Mouse (Mus musculus): ENCODE data around the gene Cacng7.
A peak's percentile ranks its signal among the peaks of the same experiment; 100 is the strongest.

Gene Cacng7

DNA sequence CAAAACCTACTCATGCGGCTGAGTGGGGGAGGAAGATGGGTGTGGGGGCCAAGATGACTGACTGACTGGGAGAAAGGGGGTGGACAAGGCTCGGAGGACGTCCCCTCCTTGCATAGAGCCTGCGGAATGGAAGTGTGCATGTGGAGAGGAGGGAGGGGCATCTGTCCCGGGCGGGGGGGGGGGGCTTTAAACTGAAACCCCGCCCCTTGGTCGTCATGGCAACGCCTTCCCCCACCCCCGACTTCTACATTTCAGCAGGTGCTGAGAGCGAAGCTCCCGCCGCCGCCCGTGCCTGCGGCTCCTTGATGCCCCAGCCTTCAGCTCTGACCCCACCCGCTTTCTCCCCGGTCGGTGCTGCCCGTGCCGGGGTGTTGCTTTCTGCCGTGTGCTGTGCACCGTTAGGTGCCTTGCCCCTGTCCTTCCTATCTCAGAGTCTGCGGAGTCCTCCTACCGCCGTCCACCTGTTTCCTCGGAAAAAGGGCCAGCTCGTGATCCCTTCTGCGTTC is 29.4 kb upstream of the Cacng7 start:
- DNase-seq: peak; percentile 51

DNA sequence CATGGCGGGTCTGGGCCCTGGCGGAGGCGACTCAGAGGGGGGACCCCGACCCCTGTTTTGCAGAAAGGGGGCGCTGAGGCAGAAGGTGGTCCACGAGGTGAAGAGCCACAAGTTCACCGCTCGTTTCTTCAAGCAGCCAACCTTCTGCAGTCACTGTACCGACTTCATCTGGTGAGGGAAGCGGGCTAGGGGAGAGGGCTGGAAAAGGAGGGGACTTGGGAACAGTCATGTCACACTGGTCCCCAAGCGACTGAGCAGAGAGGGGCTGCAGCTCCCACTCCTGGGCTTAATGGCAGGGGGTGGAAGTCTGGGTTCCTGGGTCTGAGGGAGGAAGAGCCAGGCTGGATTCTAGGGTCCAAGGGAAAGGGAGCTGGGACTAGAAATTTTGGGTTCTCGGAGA is 29.0 kb upstream of the Cacng7 start:
- no peak for DNase-seq

DNA sequence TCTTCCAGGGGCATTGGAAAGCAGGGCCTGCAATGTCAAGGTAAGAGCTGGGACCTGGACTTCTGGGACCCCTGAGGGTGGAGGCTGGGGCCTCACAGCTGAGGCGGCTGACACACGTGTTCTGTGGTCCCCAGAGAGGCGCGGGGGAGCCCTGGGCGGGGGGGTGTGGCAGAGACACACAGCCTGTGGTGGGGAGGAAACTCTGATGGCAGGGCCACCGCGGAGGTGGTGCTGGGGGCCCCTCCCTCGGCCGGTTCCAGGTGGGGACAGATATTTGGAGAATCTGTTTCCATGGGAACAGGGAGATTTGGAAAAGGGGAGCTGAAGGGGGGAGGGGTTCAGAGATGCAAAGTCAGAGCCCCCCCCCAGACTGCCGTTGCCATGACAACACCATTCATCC is 28.5 kb upstream of the Cacng7 start:
- peak; percentile 36 for DNase-seq

DNA sequence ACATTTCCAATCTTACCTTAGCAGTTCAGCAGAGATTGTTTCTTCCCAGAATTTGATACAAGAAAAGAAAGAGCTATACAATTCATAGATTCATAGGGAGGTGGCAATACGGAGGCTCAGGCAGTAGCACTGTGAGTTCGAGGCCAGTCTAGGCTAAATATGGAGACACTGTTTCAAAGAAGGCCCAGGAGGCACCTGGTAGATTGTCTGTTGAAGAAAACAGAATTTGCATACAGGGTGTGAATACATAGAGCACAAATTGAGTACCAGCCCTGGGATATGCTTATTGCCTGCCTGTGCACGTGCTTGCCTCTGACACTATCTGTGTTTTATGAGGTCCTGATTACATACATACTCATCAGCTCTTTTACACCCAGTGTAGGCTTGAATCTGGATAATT is 26.4 kb upstream of the Cacng7 start:
- no peak for DNase-seq

DNA sequence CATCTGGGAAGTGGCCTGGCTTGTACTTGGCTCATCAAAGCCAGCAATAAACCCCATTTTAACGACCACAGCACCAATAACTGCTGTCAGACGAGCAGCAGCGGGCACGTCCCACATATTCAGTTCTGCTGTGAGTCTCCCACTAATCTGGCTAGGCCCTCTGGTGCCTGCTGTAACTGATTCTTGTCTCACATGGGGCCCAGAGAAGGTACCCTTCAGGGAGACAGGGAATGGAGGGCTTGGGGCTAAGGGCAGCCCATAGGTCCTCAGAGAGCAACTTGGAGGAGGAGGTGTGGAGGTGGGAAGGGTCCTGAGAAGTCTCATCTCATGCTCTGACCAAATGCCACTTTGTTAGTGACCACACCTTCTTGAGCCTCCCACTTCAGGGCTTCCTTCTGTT is 24.1 kb upstream of the Cacng7 start:
- DNase-seq: no peak

DNA sequence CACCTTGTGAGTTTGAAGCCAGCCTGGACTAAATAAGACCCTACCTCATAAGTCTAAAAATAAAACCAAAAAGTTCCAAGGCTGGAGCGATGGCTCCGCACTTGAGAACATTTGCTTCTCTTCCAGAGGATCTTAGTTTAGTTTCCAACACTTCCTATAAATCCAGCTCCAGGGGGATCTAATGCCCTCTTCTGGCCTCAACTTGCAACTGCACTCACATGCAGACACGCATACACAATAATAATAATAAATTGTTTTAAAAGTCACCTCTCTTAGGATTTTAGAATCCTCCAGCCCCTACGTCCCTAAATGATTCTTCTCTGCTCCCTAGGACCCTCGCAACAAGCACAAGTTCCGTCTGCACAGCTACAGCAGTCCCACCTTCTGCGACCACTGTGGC is 22.5 kb upstream of the Cacng7 start:
- no peak for DNase-seq

DNA sequence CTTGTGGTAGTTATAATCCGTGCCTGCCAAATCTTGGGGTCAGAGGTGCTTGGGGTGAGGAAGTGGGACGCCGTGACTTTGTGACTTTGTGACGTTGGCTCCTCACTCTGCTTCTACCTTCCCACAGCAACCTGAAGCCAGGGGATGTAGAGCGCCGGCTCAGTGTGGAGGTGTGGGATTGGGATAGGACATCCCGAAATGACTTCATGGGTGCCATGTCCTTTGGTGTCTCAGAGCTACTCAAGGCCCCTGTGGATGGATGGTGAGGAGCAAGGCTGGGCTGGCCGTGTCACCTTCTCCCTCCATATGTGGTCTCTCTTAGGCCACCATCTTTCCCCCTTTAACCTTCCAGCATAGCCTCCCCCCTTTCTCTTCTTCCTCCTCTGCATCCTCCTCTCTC is 19.2 kb upstream of the Cacng7 start:
- no peak for DNase-seq

DNA sequence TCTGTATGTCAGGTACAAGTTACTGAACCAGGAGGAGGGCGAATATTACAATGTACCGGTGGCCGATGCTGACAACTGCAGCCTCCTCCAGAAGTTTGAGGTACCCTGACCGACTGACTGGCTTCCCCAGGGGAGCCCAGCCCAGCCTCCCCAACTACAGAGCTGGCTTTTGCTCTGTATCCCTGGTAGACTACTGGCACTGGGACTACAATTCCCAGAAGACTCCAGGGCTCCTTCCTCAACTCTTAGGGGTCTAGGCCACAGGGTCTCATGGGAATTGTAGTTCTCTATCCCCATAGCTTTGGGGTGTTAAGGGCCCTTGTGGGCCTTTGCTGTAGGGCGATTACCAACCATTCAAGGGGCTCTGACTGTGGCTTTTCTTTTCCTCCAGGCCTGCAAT is 18.6 kb upstream of the Cacng7 start:
- DNase-seq: no peak

DNA sequence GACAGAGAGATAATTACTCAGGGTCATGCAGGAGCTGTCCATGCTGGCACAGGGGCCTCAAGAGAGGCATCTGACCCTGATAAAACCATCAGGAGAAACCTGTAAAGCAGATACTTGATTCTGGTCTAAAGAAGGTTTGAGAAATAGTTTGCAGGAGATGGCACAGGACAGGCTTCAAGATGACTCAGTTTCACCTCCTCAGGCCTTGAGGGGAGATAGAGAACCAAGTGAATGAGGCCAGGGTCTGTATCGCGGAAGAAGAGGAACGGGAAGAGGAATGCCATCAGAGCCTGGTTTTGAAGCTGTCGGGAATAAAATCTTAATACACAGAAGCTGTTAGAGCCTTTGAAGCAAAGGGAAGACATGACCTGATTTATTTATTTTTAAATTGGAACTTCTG is 15.1 kb upstream of the Cacng7 start:
- no peak for DNase-seq

DNA sequence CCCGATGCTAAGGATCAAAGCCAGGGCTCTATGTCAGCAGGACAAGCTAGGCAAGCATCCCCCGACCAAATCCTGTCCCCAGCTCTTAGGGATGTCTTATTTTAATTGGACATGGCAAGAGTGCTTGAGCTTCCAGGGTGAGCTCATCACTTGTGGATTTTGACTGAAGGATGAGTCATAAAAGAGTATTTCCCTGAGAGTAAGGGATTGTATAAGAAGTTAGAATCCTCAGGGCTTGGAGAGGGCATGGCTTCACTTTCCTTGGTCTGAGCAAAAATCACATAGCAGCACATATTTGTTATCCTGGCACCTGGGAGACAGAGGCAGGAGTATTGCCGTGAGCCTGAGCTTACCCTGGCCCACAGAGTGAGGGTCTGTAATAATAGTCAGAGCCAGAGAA is 11.9 kb upstream of the Cacng7 start:
- DNase-seq: no peak

DNA sequence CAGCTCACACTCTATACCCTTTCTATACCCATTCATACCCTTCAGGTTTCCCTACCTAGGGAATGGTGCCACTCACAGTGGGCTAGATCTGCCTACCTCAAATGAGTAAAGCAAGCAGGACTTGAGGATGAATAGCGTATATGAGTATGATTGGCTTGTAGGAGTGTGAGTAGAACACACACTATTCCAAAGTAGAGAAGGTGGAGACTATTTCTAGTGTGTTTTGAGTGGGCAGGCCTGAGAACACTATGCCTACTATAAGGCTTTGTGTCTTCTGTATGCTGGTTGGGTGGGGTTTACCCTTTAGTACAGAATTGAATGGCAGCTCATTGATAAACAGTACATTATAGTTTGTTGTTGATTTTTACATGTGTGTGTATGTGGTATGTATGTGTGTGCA is 8.9 kb upstream of the Cacng7 start:
- DNase-seq: no peak

DNA sequence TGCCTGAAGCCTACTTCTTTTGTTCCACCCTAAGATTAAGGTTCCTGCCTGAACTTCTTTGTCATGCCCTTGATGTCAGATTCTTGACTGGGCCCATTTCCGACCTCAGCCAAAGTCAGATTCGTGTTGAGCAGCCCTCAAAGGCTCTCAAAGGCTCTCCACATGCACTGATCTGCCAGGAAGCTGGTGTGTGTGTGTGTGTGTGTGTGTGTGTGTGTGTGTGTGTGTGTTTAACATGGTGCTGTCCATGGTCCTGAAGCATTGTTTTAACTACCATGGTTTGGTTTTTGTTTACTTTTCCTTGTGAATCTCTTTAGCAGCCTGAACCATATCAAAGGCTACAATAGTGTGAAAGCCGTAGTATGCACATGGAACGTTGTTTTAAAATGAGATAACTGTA is 4.8 kb upstream of the Cacng7 start:
- no peak for DNase-seq

DNA sequence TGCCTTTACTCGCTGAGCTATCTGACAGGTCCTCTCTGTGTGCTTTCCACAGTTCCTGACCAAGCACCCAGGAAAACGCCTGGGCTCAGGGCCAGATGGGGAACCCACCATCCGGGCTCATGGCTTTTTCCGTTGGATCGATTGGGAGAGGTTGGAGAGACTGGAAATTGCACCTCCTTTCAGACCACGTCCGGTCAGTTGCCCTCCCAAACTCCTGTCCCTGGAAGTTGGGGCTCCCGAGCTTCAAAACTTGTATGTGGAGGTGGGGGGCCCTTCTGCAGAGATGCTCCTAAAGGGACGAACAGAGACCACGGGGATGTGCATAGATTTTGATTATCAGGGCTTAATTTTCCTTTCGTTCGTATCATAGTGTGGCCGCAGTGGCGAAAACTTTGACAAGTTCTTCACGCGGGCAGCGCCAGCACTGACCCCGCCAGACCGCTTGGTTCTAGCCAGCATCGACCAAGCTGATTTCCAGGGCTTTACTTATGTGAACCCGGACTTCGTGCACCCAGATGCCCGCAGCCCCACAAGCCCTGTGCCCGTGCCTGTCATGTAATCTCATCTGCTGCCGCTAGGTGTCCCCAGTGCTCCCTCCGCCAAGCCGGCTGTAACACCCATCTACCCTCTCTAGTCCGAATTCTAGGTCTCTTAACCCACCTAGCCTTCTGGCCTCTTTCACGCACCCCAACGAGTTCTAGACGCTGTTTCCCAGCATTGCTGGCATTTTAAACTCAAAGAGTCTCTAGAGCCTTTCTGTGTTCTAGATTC is 2.8 kb upstream of the Cacng7 start:
- peak; percentile 81 for DNase-seq

DNA sequence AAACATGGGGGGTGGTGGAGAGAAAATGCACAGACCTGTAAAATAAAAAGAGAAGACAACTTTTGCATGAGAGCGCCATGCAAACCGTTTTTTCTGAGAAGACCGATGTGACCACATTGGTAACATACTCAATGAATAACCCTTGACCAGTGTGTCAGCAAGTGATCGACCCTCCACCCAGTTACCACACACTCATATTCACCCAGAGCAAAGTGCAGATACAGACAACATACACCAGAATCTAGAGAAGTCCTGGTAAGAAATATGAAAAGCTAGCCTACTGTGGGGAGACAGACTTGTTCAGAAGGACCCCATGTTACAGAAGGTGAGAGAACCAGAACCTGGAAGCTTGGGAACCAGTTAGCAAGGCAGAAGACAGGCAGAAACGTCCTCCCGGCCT is 1.6 kb upstream of the Cacng7 start:
- DNase-seq: no peak

DNA sequence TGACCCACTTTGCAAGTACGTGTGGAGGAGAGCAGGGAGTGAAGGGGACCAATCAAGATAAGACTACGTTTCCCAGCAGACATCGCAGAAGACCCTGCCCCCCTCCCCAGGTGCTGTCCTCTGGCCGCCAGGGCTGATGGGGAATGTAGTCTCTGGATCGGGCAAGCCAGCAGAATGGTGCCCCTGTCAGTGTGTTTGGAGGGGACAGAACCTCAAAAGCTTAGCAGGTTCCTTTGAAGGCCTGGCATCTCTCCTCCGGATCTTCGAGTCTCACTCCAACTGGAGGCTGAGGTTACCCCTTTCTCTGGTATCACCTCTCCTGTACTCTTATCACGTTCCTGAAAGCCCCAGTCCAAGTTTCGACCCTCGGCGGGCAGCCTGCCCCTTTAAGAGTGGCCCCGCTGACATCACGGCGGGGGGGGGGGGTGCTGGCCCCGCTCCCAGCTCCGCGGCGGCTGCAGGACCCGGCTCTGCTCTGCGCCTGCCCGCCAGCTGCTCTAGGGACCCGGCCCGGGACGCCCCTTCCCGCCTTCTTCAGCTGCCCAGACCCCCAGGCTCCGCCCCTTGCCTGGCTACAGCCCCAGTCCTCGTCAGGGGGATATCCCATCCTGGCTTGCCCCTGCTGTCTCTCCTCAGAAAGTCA is 1.1 kb upstream of the Cacng7 start:
- peak; percentile 79 for DNase-seq

DNA sequence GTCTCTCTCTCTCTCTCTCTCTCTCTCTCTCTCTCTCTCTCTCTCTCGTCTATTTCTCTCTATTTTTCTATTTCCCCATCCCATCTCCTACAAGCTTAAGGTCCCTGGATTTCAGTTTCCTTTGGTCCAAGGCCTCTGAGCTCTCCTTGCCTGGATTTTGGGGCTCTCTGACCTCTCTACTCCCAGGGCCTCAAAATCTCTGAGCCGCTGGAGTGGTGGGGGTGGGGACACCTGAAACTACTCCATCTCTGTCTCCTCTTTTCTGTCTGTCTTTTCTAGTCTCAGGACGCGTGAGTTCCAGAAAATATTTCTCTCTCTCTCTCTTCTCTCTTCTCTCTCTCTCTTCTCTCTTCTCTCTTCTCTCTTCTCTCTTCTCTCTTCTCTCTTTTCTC is 535 bp upstream of the Cacng7 start:
- no peak for DNase-seq

DNA sequence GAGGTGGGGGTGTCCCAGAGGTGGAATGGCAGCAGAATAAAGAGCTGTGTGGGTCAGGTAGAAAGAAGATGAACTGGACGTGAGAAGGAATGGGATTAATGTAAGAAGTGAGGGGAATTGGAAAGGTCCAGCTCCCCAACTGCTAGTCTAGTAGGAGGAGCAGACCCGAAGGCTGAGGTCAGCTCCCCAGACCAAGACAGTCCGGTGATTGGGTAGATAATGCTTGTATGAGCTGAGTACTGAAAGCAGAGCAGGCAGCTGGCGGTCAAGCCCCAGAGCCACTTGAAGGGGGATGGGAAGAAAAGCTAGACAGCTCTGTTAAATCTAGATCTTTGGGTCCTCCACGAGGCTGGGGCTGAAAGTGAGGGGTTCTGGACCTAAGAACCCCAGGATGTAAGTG is 787 bp downstream of the Cacng7 start:
- peak; percentile 32 for DNase-seq

DNA sequence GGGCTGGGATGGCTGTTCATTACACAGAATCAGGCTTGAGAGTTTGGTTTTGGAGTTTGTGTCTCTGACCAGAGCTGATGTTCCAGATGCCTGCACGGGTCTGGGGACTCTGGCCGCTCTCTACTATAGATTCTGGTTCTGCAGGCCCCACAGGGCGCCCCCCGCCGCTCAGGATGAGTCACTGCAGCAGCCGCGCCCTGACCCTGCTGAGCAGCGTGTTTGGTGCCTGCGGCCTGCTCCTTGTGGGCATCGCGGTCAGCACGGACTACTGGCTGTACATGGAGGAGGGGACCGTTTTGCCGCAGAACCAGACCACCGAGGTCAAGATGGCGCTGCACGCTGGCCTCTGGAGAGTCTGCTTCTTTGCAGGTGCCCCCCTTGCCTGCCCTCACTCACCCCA is 3.7 kb downstream of the Cacng7 start:
- DNase-seq: peak; percentile 17

DNA sequence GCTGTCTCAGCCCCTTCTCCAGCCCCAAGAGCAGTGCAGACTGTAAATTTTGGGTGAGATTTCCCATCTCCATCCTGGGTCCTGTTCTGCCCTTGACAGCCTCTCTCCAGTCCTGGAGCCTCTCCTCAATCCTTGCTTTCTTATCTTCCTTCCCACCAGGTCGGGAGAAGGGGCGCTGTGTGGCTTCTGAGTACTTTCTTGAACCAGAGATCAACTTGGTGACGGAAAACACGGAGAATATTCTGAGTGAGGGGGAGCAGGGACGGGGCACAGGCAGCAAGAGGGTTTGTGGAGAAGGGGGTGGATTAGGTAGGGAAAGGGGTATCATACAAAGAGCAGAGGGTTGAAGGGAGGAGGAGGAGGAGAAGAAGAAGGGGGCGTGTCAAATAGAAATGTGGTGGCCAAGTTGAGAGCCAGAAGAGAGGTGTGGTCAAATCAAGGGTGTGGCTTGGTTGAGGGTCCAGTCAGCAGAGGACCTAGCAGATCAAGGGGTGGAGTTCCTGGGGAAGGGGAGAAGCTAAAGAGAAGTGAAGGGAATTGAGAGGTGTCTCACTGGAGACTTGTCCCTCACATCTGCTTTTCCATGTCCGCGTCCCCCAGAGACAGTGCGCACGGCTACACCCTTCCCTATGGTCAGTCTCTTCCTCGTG is 5.7 kb downstream of the Cacng7 start:
- no peak for DNase-seq

DNA sequence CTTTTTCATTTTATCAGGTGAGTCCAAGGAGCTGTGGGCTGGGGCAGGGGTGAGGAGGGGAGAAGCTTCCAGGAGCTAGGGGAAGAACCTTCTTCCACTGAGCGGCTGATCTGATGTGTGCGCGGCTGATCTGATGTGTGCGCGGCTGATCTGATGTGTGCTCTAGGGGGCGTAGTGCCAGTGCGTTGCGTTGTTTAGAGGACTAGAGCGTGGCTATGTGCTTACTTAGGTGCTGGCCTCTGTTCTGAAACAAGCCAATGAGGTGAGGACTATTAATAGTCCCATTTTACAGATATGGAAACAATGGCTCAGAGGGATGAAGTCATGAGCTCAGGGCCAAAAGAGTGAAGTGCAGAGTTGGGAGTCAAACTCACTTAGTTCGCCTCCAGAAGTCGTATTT is 6.3 kb downstream of the Cacng7 start:
- no peak for DNase-seq

DNA sequence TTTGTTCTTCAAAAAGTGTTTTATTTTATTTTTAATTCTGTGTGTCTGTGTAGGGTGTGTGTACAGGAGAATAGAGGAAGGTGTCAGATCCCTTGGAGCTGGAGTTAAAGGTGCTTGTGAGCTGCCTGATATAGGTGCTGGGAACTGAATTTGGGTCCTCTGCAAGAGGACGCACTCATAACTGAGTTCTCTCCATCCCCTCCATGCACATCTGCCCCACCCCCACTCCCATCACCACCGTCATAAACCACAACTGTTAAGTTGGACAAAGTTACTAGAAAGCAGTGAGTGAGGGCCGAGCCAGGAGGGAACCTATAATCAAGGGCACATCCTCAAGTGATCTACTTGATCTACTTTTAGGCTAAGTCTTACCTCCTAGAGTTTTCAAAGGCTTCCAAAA is 11.1 kb downstream of the Cacng7 start:
- DNase-seq: no peak

DNA sequence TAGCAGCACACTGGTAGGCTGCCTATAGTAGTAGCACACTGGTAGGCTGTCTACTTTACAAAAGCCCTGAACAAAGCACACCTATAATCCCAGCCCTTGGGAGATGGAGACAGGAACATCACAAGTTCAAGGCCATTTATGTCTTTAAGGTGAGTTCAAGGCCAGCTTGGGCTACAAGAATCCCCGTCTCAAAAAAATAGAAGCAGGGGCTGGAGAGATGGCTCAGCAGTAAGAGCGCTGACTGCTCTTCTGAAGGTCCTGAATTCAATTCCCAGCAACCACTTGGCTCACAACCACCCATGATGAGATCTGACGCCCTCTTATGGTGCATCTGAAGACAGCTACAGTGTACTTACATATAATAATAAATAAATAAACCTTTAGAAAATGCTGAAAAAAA is 12.5 kb downstream of the Cacng7 start:
- no peak for DNase-seq

DNA sequence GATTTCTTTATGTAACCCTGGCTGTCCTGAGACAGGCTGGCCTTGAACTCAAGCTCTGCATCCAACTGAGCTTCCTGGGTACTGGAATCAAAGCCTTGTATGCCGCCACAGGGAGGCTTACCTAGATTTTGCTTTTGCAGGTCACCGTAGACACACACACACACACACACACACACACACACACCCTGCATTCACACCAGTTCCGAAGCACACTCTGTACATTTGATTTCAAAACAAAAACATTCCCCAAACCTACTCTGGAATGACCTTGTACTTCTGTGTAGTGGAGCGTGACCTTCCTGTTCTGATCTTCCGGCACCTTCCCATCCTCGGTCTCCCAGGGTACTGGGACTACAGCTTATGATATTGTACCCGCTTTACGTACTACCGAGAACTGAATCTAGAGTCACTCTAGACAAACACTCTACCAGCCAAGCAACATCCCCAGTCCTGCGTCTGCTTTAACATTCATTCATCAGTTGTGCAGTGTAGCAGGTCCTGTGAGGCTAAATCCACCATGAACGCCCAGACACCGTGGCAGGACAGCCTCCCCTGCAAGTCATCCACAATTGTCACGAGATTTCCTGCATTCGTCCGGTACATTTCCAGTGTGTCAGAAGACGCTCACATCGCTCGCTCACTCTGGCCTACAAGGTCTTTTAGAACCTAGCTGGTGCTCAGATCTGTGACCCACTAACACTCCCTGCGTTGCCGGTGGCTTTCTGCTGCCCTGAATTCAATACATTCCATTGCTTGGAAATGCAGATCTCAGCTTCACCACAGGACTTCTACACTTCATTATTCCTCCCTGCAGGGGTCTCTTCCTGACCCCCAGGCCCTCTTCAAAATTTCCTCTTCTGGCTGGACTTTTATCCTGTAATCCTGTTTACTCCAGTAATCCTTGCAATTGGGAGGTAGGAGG is 14.9 kb downstream of the Cacng7 start:
- no peak for DNase-seq

All from cerebellum, adult 11 months (tissue).